Mouse (Mus musculus) MEL (cell line): ENCODE measurements around the gene Gm17018. TPM values are rescaled to one million over a fixed set of nuclear protein-coding genes. Genes with fewer than 3 reads are reported as not detected.

Experiments used
- DNase-seq: peaks from one replicate; pipeline ENCODE4 v3.0.0; 2011; ENCODE audit warnings: low read depth, low spot score
- H3K27ac ChIP-seq: 2 replicates; pipeline ENCODE4 v1.5.1; 2012; ENCODE audit warnings: low read depth, mild to moderate bottlenecking, control low read depth, low read length, moderate library complexity; ENCODE audit not compliant: control insufficient read depth
- H3K27me3 ChIP-seq, 2 experiments: fragments of 150-350 bp in 1 of 2; sonication (generic) in 1 of 2; 2 replicates each; pipeline ENCODE4 v1.6.1; 2012; ENCODE audit warnings: low read length in 2 of 2, mild to moderate bottlenecking in 2 of 2, improper control_type of control experiment in 1 of 2, moderate library complexity in 1 of 2; ENCODE audit not compliant: insufficient read depth in 2 of 2, control insufficient read depth in 1 of 2
- H3K36me3 ChIP-seq, 2 experiments: 2 replicates each; pipeline ENCODE4 v1.6.1; 2012 to 2014; ENCODE audit warnings: low read length in 2 of 2, improper control_type of control experiment in 1 of 2, inconsistent platforms in 1 of 2, mild to moderate bottlenecking in 1 of 2; ENCODE audit not compliant: insufficient read depth in 2 of 2, control insufficient read depth in 1 of 2
- H3K4me1 ChIP-seq, 2 experiments: fragments of 150-350 bp in 1 of 2; sonication (generic) in 1 of 2; 2 replicates each; pipeline ENCODE4 v1.6.1; 2012; ENCODE audit warnings: low read length in 2 of 2, improper control_type of control experiment in 1 of 2, mild to moderate bottlenecking in 1 of 2; ENCODE audit not compliant: insufficient read depth in 2 of 2, control insufficient read depth in 1 of 2
- H3K4me3 ChIP-seq, 2 experiments: fragments of 150-350 bp in 1 of 2; sonication (generic) in 1 of 2; 2 replicates each; pipeline ENCODE4 v1.5.1; 2012; ENCODE audit warnings: low read depth in 2 of 2, low read length in 2 of 2, mild to moderate bottlenecking in 2 of 2, moderate library complexity in 2 of 2, control low read depth in 1 of 2, improper control_type of control experiment in 1 of 2; ENCODE audit not compliant: control insufficient read depth in 1 of 2, insufficient read depth in 1 of 2
- H3K79me2 ChIP-seq: 2 replicates; pipeline ENCODE4 v1.6.1; 2012; ENCODE audit warnings: mild to moderate bottlenecking, low read length, moderate library complexity; ENCODE audit not compliant: control insufficient read depth, poor library complexity, insufficient read depth
- H3K9ac ChIP-seq: 2 replicates; pipeline ENCODE4 v1.6.1; 2012; ENCODE audit warnings: low read depth, mild to moderate bottlenecking, control low read depth, low read length, moderate library complexity; ENCODE audit not compliant: control insufficient read depth, poor library complexity, severe bottlenecking
- H3K9me3 ChIP-seq: fragments of 150-350 bp; sonication (generic); replicated peaks from 2 replicates; pipeline ENCODE4 v1.6.1; 2012; ENCODE audit warnings: mild to moderate bottlenecking, low read length, improper control_type of control experiment, moderate library complexity; ENCODE audit not compliant: insufficient read depth
- CHD2 ChIP-seq: IDR thresholded peaks from 2 replicates; pipeline ENCODE4 v1.6.1; 2011; ENCODE audit warnings: low read length, improper control_type of control experiment
- ELF1 ChIP-seq: IDR thresholded peaks from 2 replicates; pipeline ENCODE4 v1.6.1; 2014; ENCODE audit warnings: low read depth, mild to moderate bottlenecking, inconsistent platforms, low read length, improper control_type of control experiment, moderate library complexity
- EP300 ChIP-seq, 2 experiments: IDR thresholded peaks; 2 replicates each; pipeline ENCODE4 v1.6.1; 2011; ENCODE audit warnings: improper control_type of control experiment in 2 of 2, low read length in 2 of 2, low read depth in 1 of 2, mild to moderate bottlenecking in 1 of 2
- ETS1 ChIP-seq: IDR thresholded peaks from 2 replicates; pipeline ENCODE4 v1.6.1; 2012; ENCODE audit warnings: low read depth, mild to moderate bottlenecking, inconsistent platforms, low read length, improper control_type of control experiment, moderate library complexity
- GABPA ChIP-seq: IDR thresholded peaks from 2 replicates; pipeline ENCODE4 v1.6.1; 2012; ENCODE audit warnings: low read depth, mild to moderate bottlenecking, inconsistent platforms, low read length, improper control_type of control experiment, moderate library complexity
- GATA1 ChIP-seq: IDR thresholded peaks from 2 replicates; pipeline ENCODE4 v1.6.1; 2011; ENCODE audit warnings: low read depth, low read length, improper control_type of control experiment
- KAT2A ChIP-seq: conservative IDR thresholded peaks from 2 replicates; pipeline ENCODE4 v1.6.1; 2012; ENCODE audit warnings: low read depth, low read length, improper control_type of control experiment, inconsistent platforms
- MAFK ChIP-seq: IDR thresholded peaks from 2 replicates; pipeline ENCODE4 v1.6.1; 2011; ENCODE audit warnings: low read depth, mild to moderate bottlenecking, low read length, improper control_type of control experiment, borderline replicate concordance
- MAX ChIP-seq: IDR thresholded peaks from 2 replicates; pipeline ENCODE4 v1.6.1; 2011; ENCODE audit warnings: low read length, improper control_type of control experiment
- MAZ ChIP-seq: IDR thresholded peaks from 2 replicates; pipeline ENCODE4 v1.6.1; 2012; ENCODE audit warnings: low read depth, mild to moderate bottlenecking, inconsistent platforms, low read length, improper control_type of control experiment
- MXI1 ChIP-seq: IDR thresholded peaks from 2 replicates; pipeline ENCODE4 v1.6.1; 2011; ENCODE audit warnings: mild to moderate bottlenecking, low read depth, low read length, improper control_type of control experiment
- MYB ChIP-seq: IDR thresholded peaks from 2 replicates; pipeline ENCODE4 v1.6.1; 2011; ENCODE audit warnings: mild to moderate bottlenecking, low read depth, low read length, improper control_type of control experiment
- MYC ChIP-seq: IDR thresholded peaks from 2 replicates; pipeline ENCODE4 v1.6.1; 2011; ENCODE audit warnings: low read depth, mild to moderate bottlenecking, low read length, improper control_type of control experiment, moderate library complexity
- NRF1 ChIP-seq: IDR thresholded peaks from 2 replicates; pipeline ENCODE4 v1.6.1; 2014; ENCODE audit warnings: low read depth, mild to moderate bottlenecking, inconsistent platforms, low read length, improper control_type of control experiment, moderate library complexity; ENCODE audit not compliant: poor library complexity, insufficient read depth, severe bottlenecking
- POLR2AphosphoS2 ChIP-seq: IDR thresholded peaks from 2 replicates; pipeline ENCODE4 v1.6.1; 2011; ENCODE audit warnings: low read length, improper control_type of control experiment
- RAD21 ChIP-seq: IDR thresholded peaks from 2 replicates; pipeline ENCODE4 v1.6.1; 2011; ENCODE audit warnings: mild to moderate bottlenecking, low read depth, low read length, improper control_type of control experiment
- SIN3A ChIP-seq: IDR thresholded peaks from 2 replicates; pipeline ENCODE4 v1.6.1; 2012; ENCODE audit warnings: low read length, improper control_type of control experiment, inconsistent platforms
- SMC3 ChIP-seq: IDR thresholded peaks from 2 replicates; pipeline ENCODE4 v1.6.1; 2011; ENCODE audit warnings: low read depth, low read length, improper control_type of control experiment
- TAL1 ChIP-seq: IDR thresholded peaks from 2 replicates; pipeline ENCODE4 v1.6.1; 2012; ENCODE audit warnings: mild to moderate bottlenecking, inconsistent platforms, low read length, moderate library complexity, mixed read lengths
- TCF12 ChIP-seq: IDR thresholded peaks from 2 replicates; pipeline ENCODE4 v1.6.1; 2014; ENCODE audit warnings: low read depth, mild to moderate bottlenecking, inconsistent platforms, low read length, improper control_type of control experiment, moderate library complexity
- UBTF ChIP-seq: IDR thresholded peaks from 2 replicates; pipeline ENCODE4 v1.6.1; 2012; ENCODE audit warnings: low read depth, mild to moderate bottlenecking, inconsistent platforms, low read length, improper control_type of control experiment, moderate library complexity, borderline replicate concordance; ENCODE audit not compliant: insufficient read depth
- USF2 ChIP-seq, 2 experiments: IDR thresholded peaks; 2 replicates each; pipeline ENCODE4 v1.6.1; 2011 to 2012; ENCODE audit warnings: improper control_type of control experiment in 2 of 2, low read length in 2 of 2, borderline replicate concordance in 1 of 2, inconsistent platforms in 1 of 2, low read depth in 1 of 2, mild to moderate bottlenecking in 1 of 2; ENCODE audit not compliant: insufficient read depth in 1 of 2
- ZKSCAN1 ChIP-seq: IDR thresholded peaks from 2 replicates; pipeline ENCODE4 v1.6.1; 2012; ENCODE audit warnings: low read depth, mild to moderate bottlenecking, inconsistent platforms, low read length, improper control_type of control experiment, moderate library complexity
- ZNF384 ChIP-seq: IDR thresholded peaks from 2 replicates; pipeline ENCODE4 v1.6.1; 2012; ENCODE audit warnings: low read depth, mild to moderate bottlenecking, inconsistent platforms, low read length, improper control_type of control experiment
- polyA plus RNA-seq, 2 experiments: library from polyadenylated mRNA; stranded (reverse) in 1 of 2; unstranded in 1 of 2; fragments of >175 nt in 1 of 2; fragments of >200 nt in 1 of 2; gene quantifications; 2 replicates each; pipeline versions ENCODE4 v1.2.1 to v1.2.4; 2012; ENCODE audit warnings: low replicate concordance in 2 of 2, low read depth in 1 of 2; ENCODE audit not compliant: insufficient read length in 2 of 2, insufficient read depth in 1 of 2, missing spikeins in 1 of 2
- total RNA-seq: library from RNA; depleted of rRNA; stranded (reverse); fragments of 300-350 nt; gene quantifications from 2 replicates; pipeline ENCODE4 v1.2.3, GENCODE M21; 2012

Gene Gm17018
- total and polyA plus RNA-seq, 3 experiments: 34.9 to 62.6 TPM; not detected in 1

DNA sequence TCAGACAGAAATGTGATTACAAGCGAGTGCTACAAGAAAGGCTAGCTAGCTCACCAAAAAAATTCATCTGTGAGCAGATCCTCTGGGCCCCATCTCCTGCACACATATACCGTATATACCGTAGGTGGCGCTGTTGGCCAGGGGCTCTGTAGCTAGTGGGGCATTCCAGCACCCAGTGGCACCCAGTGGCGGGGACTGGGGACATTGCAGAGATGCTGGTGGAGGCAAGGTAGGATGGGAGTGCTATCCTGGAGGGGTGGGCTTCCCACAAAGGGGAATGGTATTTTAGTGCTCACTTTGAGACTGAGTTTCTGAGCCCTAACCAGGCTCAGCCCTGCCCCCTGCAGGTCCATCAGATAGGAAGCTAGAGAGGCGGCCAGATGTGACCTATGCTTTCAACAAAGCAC is 13.4 kb downstream of the Gm17018 start (continued):
- TF ChIP-seq NRF1 (no peak), MAX (no peak), SMC3 (peak; percentile 81), EP300 (IDR thresholded peaks at IDR 0.05; ENCODE audit: low read depth in 1 of 2, low read length in 2 of 2) (0 out of 4 replicates have a peak, but pooled peaks of 1 of the 2 experiments have one; percentile 33), CHD2 (no peak), SIN3A (peak; percentile 49; the same call in 1 of the 2 replicates), GATA1 (no peak), MXI1 (no peak), MAFK (no peak), KAT2A (no peak), UBTF (no peak), RAD21 (peak; percentile 87), MYC (0 out of 2 replicates have a peak, but pooled peaks have one; percentile 43), GABPA (no peak), MYB (no peak), ETS1 (no peak), ELF1 (0 out of 2 replicates have a peak, but pooled peaks have one; percentile 32), ZNF384 (peak; percentile 69), TCF12 (no peak), POLR2AphosphoS2 (no peak), ZKSCAN1 (no peak)

DNA sequence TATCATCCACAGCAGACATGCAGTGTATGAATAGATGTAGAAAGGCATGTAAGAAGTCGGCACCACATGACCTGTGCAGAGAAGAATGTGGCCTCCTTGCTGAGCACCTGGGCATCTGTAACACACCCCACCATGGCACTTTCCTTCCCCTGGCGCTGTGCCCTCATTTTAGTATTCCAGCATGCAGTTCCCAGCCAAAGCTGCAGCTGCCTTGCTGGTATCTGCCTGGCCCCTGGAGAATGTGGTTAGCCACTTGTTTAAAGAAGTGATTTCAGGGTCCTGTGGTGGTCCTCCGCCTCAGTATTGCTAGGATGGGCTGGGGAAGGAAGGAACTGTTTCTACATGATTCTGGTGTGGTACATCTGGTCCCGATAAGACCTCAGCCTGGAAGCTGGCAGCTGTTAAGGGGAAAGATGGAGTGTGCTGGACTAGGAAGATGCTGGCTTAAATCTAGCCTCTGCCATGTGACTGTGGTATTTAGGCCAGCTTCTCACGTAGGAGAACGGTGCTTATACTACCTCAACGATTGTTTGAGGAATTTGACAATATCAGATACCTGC is 14.0 kb downstream of the Gm17018 start:
- no peaks in the 10 kb centered on the region for H3K79me2 ChIP-seq
- H3K9me3 ChIP-seq: no peaks in the 10 kb centered on the region
- H3K4me3 ChIP-seq: no peak overlapping the region
- H3K27ac ChIP-seq: peak overlapping the region; percentile 14; the same call in 1 of the 2 replicates
- H3K9ac ChIP-seq: 0 out of 2 replicates have a peak overlapping the region, but pooled peaks have one; percentile 0
- TF ChIP-seq USF2 (IDR thresholded peaks at IDR 0.05; ENCODE audit: borderline replicate concordance in 1 of 2, insufficient read depth in 1 of 2, low read depth in 1 of 2, low read length in 2 of 2) (no peak), MAX (no peak), KAT2A (no peak), TAL1 (peak; percentile 79), MAZ (no peak), EP300 (IDR thresholded peaks at IDR 0.05; ENCODE audit: low read depth in 1 of 2, low read length in 2 of 2) (peak; percentile 13 to 15; a peak in 1 of 4 replicates), GATA1 (peak; percentile 21; the same call in 1 of the 2 replicates)
- TF ChIP-seq, all 39 proteins: peak for 3
- peaks cover 0 to 23% of the 10 kb centered on the region in 2 experiments for H3K4me1 ChIP-seq
- H3K36me3 ChIP-seq: peaks cover 0 to 20% of the 10 kb centered on the region in 2 experiments; a peak in 2 of 4 replicates
- no peaks in the 10 kb centered on the region for H3K27me3 ChIP-seq
- DNase-seq: peak; percentile 45
